Mouse (Mus musculus): ENCODE measurements around the gene Gm8653.
"Not testable (repeated sequence)": the region's sequence is repeated elsewhere in the genome, so short reads cannot be mapped to it uniquely, and the experiment has no call there.

The Gm8653 gene

GRCm38 (mm10) chr7:22201164-22201563 is at the start of gene Gm8653:
Gene Gm8653 (minus strand): TSS chr7:22201264.
- in situ Hi-C loops (cut with MboI, MseI) = not testable (repeated sequence)

GRCm38 (mm10) chr7:22229384-22229783 is 28.3 kb upstream of the Gm8653 start, which contains the start of gene Gm8453:
Gene Gm8453 (minus strand): TSS chr7:22229484.
- in situ Hi-C loops (cut with MboI, MseI) = not testable (repeated sequence)

DNA sequence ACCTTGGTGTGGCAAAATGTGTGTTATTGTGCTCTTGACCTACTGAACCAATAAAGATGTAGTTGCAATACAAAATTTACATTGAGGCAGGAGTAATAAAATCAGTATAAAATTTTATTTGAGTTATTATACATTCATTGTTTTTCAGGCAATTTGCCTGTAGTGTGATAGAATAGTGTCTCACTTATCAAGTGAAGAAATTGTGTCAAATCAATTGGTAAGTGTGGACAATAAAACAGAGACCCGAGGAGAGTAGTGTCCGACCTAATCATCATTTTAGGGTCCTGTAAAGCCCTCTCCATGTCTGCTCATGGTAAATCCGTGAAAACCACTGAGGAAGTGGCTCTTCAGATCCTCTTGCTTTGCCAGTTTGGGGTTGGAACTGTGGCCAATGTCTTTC is 12.0 kb downstream of the Gm8653 start, which contains the start of gene Vmn1r143:
Gene Vmn1r143, plus strand, starts transcription at position 301 of the 400 bp plus-strand sequence.
- in situ Hi-C loops (cut with MboI, MseI) = not testable (repeated sequence)

DNA sequence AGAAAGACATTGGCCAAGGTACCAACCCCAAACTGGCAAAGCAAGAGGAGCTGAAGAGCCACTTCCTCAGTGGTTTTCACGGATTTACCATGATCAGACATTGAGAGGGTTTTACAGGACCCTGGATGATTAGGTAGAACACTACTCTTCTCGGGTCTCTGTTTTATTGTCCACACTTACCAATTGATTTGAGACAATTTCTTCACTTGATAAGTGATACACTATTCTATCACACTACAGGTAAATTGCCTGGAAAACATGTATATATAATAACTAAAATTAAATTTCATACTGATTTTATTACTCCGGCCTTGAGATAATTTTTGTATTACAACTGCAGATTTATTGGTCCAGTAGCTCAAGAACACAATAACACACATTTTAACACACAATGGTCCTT is 37.1 kb downstream of the Gm8653 start, which contains the start of gene Vmn1r142:
Gene Vmn1r142, minus strand, starts transcription at position 101 of the 400 bp plus-strand sequence.
- in situ Hi-C loops (cut with MboI, MseI) = not testable (repeated sequence)

Measured in regulatory T cell (primary cell).